Mouse (Mus musculus) CD4-positive, CD25-positive, alpha-beta regulatory T cell, adult 2 months (primary cell): ENCODE measurements around the gene Csf2rb2.
"Not testable (repeated sequence)": the region's sequence is repeated elsewhere in the genome, so short reads cannot be mapped to it uniquely, and the experiment has no call there.

Source experiments
- DNase-seq: peaks from one replicate; pipeline ENCODE4 v3.0.0-alpha.2; 2012; ENCODE audit warnings: low read depth, low spot score

The Csf2rb2 gene

DNA sequence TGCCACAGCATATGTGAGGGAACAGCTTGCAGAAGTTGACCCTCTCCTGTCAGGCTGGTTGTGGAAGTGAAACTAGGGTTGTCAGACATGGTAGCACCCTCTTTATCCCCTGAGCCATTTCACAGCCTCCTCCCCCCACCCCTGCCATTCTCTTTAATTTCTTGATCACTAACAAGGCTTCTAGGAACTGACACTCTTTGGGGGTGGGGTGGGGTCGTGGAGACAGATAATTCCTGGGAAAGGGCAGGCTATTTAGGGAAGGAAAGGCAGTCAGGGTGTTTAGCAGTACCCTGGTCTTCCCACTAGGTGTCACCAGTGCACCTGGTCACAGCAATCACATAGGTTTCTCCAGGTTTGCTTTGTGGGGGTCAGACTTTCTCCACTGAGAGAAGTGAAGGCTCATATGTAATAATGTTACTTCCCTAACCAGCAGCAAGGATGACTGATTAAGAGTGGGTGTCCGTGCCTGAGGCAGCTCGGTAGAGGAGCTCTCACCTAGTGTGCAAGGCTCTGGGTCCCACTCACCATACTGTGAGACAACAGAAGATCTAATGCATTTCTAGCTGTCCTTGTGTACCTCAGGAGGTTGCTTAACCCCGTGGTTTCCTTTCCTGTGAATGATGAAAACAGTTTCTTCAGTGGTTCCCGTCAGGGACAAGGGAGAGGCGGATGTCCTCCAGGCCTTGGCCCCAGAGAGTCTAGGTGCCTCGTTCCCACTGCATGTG is 48.0 kb downstream of the Csf2rb2 start:
- peak; percentile 65 for DNase-seq

DNA sequence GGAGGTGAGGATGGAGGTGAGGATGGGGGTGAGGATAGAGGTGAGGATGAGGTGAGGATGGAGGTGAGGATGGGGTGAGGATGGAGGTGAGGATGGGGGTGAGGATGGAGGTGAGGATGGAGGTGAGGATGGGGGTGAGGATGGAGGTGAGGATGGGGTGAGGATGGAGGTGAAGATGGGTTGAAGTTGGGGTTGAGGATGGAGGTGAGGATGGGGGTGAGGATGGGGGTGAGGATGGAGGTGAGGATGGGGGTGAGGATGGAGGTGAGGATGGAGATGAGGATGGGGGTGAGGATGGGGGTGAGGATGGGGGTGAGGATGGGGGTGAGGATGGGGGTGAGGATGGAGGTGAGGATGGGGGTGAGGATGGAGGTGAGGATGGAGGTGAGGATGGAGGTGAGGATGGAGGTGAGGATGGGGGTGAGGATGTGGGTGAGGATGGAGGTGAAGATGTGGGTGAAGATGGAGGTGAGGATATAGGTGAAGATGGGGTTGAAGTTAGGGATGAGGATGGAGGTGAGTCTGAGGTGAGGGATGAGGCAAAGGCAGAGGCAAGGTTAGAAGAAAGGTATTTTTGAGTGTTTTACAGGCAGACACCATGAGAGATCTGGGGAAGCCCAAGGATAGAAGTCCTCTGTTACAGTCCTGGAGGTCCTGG is 48.8 kb downstream of the Csf2rb2 start:
- DNase-seq, result not testable (repeated sequence)

GRCm38 (mm10) chr15:78254751-78255150 is 50.8 kb downstream of the Csf2rb2 start:
- DNase-seq, result no peak

- peak; percentile 54 for DNase-seq
Observed at GRCm38 (mm10) chr15:78248410-78248809, 57.1 kb downstream of the Csf2rb2 start.

- no peak for DNase-seq
Observed at GRCm38 (mm10) chr15:78247659-78248058, 57.9 kb downstream of the Csf2rb2 start.

GRCm38 (mm10) chr15:78246143-78247116 is 59.1 kb downstream of the Csf2rb2 start:
- peak; percentile 33 for DNase-seq

DNA sequence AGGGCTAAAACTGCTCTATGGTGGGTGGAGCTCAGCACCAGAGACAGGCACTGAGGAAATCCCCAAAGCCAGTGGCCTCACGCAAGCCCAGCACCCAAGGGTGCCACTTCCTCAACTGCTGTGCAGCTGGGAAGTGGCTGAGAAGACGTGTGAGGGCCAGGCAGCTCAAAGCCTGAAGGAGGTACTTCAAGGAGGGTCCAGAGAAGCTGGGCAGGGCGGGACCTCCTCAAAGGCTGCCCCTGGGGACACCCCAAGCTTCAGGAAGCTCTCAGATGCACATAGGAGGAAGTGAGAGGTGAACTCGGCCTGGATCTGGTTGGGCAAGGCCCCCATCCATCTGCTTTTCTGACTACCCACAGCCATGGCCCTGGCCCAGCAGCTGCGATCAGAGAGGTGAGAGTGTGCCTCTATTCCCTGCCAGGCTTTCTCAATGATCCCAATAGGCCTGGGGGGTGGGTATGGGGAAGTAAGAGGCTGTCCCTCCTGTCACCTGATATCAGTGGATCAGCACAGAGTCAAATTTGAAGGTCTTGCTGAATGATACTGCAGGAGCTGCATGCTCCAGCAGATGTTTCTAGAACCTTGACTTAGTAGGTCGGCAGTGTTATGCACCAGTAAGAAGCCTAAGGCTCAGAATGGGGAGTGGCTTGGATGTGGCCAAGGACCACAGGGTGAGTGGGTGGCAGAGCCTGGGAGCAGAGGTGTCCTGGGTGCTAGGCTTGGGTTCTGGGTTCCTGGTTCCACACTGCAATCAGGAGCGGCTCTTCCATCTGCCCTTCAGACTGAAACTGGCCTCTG is 60.6 kb downstream of the Csf2rb2 start, which contains the start of gene Ncf4:
Gene Ncf4, plus strand, starts transcription at position 107 of the 798 bp plus-strand sequence.
- peak; percentile 78 for DNase-seq

DNA sequence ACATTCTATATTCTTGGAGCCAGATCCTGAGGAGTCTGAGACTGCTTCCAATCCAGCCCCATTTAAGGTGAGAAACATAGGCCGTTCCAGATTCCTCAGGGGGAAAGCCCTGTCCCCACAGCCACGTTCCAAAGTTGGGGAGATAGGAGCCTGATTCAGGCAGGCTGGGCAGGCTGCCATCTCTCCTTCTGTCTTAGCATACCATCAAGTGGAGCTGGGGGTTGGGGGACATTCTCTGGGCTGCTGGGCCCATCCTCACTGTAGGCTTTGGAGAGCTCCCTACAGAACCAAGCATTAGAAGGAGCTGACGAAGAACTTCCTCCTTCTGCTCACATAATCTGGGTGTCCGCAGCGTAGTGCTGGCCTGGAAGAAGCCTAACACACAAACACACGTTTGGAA is 61.7 kb downstream of the Csf2rb2 start:
- DNase-seq, result no peak

DNA sequence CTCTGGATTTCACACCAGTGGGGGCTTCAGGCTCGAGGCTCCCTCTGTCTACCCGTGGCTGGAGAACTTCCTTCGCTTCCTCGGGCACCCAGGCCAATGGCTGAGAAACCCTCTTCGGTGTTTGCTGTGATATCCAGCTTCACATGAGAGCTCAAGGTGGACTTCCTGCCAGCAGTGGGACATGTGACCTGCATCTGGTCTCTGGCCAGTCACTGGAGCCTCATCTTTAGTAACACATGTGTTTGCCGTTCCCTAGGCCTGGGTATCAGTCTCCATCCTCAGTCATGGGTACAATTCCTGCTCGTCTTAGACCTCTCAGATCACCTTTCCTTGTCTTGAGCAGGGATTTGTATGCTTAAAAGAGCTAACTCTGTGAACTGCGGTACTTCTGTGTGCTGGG is 62.5 kb downstream of the Csf2rb2 start:
- no peak for DNase-seq

DNA sequence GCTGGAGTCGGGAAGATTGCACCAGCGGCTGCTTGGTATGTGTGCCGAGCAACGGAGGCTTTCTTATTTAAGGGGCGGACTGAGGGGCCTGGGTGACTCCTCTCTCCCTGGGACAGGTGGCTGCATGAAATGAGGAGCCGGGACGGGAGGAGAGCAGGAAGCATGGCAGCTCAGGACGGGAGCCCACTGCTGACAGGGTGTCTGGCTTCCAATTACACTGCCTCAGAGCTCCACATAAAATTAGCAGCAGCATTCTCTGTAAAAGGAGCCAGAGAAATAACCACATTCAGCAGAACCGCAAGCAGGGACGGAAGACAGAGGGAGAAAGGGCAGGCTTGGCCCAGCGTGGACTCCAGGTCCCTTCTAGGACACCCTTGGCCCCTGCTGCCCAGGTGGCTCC is 64.2 kb downstream of the Csf2rb2 start:
- DNase-seq, result no peak

DNA sequence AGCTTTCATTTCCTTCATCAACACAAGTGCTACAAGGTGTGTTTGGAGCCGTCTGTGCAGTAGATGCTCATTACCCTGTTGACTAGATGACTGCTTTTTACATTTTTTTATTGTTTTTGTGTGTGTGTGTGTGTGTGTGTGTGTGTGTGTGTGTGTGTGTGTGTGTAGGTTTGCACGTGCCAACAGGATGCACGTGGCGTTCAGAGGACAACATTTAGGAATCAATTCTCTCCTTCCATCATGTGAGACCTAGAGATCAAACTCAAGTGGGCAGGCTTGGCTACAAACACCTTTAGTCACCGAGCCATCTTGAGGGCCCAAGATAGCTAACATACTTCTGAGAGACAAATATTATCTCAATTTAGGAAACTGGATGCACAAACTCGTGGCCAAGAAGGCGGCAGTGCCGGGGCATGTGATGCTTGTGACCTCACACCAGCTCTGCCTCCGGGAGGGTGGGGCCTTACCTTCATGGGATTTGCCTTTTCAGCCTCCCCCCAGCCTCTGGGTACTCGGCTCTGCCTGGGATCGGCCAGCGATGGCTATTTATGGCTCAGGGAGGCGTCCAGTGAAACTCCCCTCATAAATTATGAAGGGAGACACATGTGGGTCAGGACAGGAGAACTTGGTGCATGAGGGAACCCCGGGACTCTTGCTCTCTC is 65.4 kb downstream of the Csf2rb2 start:
- no peak for DNase-seq

DNA sequence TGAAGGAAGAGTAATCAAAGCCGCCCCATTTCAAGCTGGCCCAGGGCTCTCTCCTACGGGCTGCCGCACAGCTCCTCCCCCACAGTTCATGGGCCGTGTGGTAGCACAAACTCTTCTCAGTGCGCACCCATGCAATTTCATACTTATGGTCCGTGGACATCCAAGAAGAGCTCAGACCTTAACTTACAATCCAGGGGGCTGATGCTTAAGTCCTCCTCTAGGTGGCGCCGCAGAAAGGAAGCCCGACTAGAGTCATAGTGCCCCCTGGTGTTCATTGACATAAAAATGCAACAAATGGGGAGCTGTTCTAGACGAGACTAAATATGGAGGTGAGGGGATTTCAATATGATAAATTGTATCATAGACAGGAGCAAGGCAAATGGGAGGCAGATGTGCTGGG is 66.1 kb downstream of the Csf2rb2 start:
- peak; percentile 91 for DNase-seq

DNA sequence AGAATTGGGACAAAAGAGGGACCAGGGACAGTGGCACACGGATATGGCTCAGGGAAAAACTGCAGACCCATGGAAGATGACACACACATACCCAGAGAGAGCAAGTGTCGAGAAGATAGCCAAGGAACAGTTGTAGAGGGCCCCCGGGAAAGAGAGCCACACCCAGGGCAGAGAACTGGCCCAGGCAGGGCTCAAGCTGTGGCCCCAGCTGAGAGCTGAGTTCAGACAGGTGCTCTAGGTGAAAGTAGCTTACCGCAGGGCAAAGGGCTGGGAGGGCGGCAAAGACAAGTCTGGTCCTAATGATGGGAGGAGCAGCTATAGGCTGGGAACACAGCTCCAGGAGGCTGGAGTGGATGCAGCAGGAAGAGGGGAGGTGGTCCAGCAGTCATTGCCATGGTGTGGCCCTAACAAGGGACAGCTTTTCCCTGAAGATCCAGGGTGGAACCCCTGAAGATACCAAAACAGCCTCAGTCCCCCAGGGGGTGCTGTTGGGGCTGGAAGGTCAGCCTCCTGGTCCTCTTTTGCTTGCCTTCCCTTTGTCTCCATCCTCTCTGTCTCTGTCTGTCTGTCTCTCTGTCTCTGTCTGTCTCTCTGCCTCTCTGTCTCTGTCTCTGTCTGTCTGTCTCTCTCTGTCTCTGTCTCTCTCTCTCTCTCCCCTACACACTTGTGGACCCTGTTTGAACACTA is 70.6 kb downstream of the Csf2rb2 start:
- DNase-seq, result no peak
